Mouse (Mus musculus) midbrain, embryonic 12.5 days (tissue): Measurements from ENCODE around the gene Gm18596. TPM values are rescaled to one million over a fixed set of nuclear protein-coding genes. Genes with fewer than 3 reads are reported as not detected.
"Not testable (repeated sequence)": the region's sequence is repeated elsewhere in the genome, so short reads cannot be mapped to it uniquely, and the experiment has no call there.

ENCODE experiments used
- ATAC-seq: fragments of 200-750 bp; cut with Nextera tagmentation; 2 replicates; pipeline ENCODE4 v1.8.0; 2017; ENCODE audit warnings: low read depth, moderate TSS enrichment, moderate library complexity; ENCODE audit not compliant: low FRiP score
- H3K27ac ChIP-seq: fragments of 300-500 bp; sonication (generic); replicated peaks from 2 replicates; pipeline ENCODE4 v1.5.1; 2016; ENCODE audit warnings: mild to moderate bottlenecking
- H3K27me3 ChIP-seq: fragments of 300-500 bp; sonication (generic); 2 replicates; pipeline ENCODE4 v1.6.1; 2016; ENCODE audit warnings: mild to moderate bottlenecking
- H3K36me3 ChIP-seq: fragments of 300-500 bp; sonication (generic); 2 replicates; pipeline ENCODE4 v1.6.1; 2016
- H3K4me1 ChIP-seq: fragments of 300-500 bp; sonication (generic); 2 replicates; pipeline ENCODE4 v1.6.1; 2016
- H3K4me2 ChIP-seq: fragments of 300-500 bp; sonication (generic); replicated peaks from 2 replicates; pipeline ENCODE4 v1.6.1; 2016; ENCODE audit warnings: mild to moderate bottlenecking, moderate library complexity
- H3K4me3 ChIP-seq: fragments of 300-500 bp; sonication (generic); 2 replicates; pipeline ENCODE4 v1.5.1; 2016; ENCODE audit warnings: mild to moderate bottlenecking
- H3K9ac ChIP-seq: fragments of 300-500 bp; sonication (generic); replicated peaks from 2 replicates; pipeline ENCODE4 v1.6.1; 2016; ENCODE audit warnings: mild to moderate bottlenecking, moderate library complexity
- H3K9me3 ChIP-seq: fragments of 300-500 bp; sonication (generic); 2 replicates; pipeline ENCODE4 v1.6.1; 2016; ENCODE audit warnings: mild to moderate bottlenecking
- WGBS: fragments of 180-500 bp; shearing (Covaris S2); methylation state at CpG from one replicate; pipeline ENCODE4 v1.1.7; 2016; 5-methylcytosine and 5-hydroxymethylcytosine counted together
- polyA plus RNA-seq: library from polyadenylated mRNA; unstranded; fragments of >200 nt; fragmentation: Nextera tagmentation; extraction: Ambion mirVana; gene quantifications from 2 replicates; pipeline ENCODE4 v1.2.1, GENCODE M21; 2016

The Gm18596 gene
- polyA plus RNA-seq, result not detected in 2 replicates

- H3K4me1 ChIP-seq, H3K9ac ChIP-seq, H3K4me2 ChIP-seq, H3K27me3 ChIP-seq, ATAC-seq, H3K4me3 ChIP-seq, H3K9me3 ChIP-seq, H3K36me3 ChIP-seq: not testable (repeated sequence)
- peak within 1 kb of the TSS; percentile 25; the same call in 1 of the 2 replicates for H3K27ac ChIP-seq
- 52% methylated on average over 4 of the region's 5 CpGs for WGBS
Observed at GRCm38 (mm10) chr10:77741924-77742688, at the start of gene Gm18596. Gm18596 (minus strand) TSS chr10:77742638.

GRCm38 (mm10) chr10:77788621-77789020 lies 46.2 kb upstream of the Gm18596 start:
- no peak overlapping the region for H3K4me3 ChIP-seq
- no peak overlapping the region for H3K27ac ChIP-seq
- no peaks in the 10 kb centered on the region for H3K9me3 ChIP-seq
- H3K4me2 ChIP-seq, result no peak overlapping the region
- ATAC-seq, result no peak
- no peak overlapping the region for H3K9ac ChIP-seq
- WGBS, result 82% methylated on average over 2 of the region's 2 CpGs
- no peaks in the 10 kb centered on the region for H3K36me3 ChIP-seq
- H3K4me1 ChIP-seq, result no peaks in the 10 kb centered on the region
- no peaks in the 10 kb centered on the region for H3K27me3 ChIP-seq

GRCm38 (mm10) chr10:77787876-77788275 lies 45.4 kb upstream of the Gm18596 start, which contains the start of gene Gm7137:
Gm7137 (minus strand) TSS chr10:77788200.
- not testable (repeated sequence) for H3K4me3 ChIP-seq

GRCm38 (mm10) chr10:77783396-77783795 lies 41.0 kb upstream of the Gm18596 start:
- WGBS, result 87% methylated on average over 3 of the region's 3 CpGs

More at GRCm38 (mm10) chr10:77787876-77788275, 45.4 kb upstream of the Gm18596 start, which contains the start of gene Gm7137:
- H3K4me1 ChIP-seq, H3K36me3 ChIP-seq, H3K27ac ChIP-seq, H3K9ac ChIP-seq, ATAC-seq, H3K9me3 ChIP-seq, H3K27me3 ChIP-seq, H3K4me2 ChIP-seq: not testable (repeated sequence)
- 63% methylated on average over 1 of the region's 1 CpGs for WGBS

GRCm38 (mm10) chr10:77782442-77782841 lies 40.0 kb upstream of the Gm18596 start, which contains the start of gene Gm3250:
Gm3250 (minus strand) TSS chr10:77782542.
- H3K9ac ChIP-seq, ATAC-seq, H3K27me3 ChIP-seq, H3K4me3 ChIP-seq, H3K27ac ChIP-seq, H3K36me3 ChIP-seq, H3K4me2 ChIP-seq, H3K9me3 ChIP-seq, H3K4me1 ChIP-seq: not testable (repeated sequence)
- 38% methylated on average over 1 of the region's 1 CpGs for WGBS

More at GRCm38 (mm10) chr10:77783396-77783795, 41.0 kb upstream of the Gm18596 start:
- H3K27me3 ChIP-seq, H3K9me3 ChIP-seq, H3K9ac ChIP-seq, ATAC-seq, H3K36me3 ChIP-seq, H3K4me3 ChIP-seq, H3K4me2 ChIP-seq, H3K4me1 ChIP-seq, H3K27ac ChIP-seq: not testable (repeated sequence)

GRCm38 (mm10) chr10:77776844-77777243 lies 34.4 kb upstream of the Gm18596 start, which contains the start of gene Gm7138:
Gm7138 (minus strand) TSS chr10:77776944.
- not testable (repeated sequence) for H3K27me3 ChIP-seq, H3K4me2 ChIP-seq, H3K9me3 ChIP-seq, H3K36me3 ChIP-seq, ATAC-seq, H3K4me3 ChIP-seq, H3K27ac ChIP-seq, H3K4me1 ChIP-seq, H3K9ac ChIP-seq
- WGBS, result 71% methylated on average over 1 of the region's 1 CpGs

- not testable (repeated sequence) for H3K36me3 ChIP-seq, H3K27me3 ChIP-seq, H3K4me2 ChIP-seq, H3K4me1 ChIP-seq, H3K9me3 ChIP-seq, H3K27ac ChIP-seq, H3K4me3 ChIP-seq, H3K9ac ChIP-seq, ATAC-seq
- WGBS, result 86% methylated on average over 2 of the region's 3 CpGs
Observed at GRCm38 (mm10) chr10:77772142-77772541, 29.7 kb upstream of the Gm18596 start.

GRCm38 (mm10) chr10:77771225-77771624 lies 28.8 kb upstream of the Gm18596 start, which contains the start of gene Gm3238:
Gm3238 (minus strand) TSS chr10:77771325.
- H3K27me3 ChIP-seq, H3K9me3 ChIP-seq, H3K4me2 ChIP-seq, H3K9ac ChIP-seq, H3K4me1 ChIP-seq, ATAC-seq, H3K27ac ChIP-seq, H3K4me3 ChIP-seq, H3K36me3 ChIP-seq: not testable (repeated sequence)
- WGBS, result 100% methylated on average over 1 of the region's 1 CpGs

GRCm38 (mm10) chr10:77769727-77770126 lies 27.3 kb upstream of the Gm18596 start:
- H3K4me1 ChIP-seq, result no peaks in the 10 kb centered on the region
- H3K27ac ChIP-seq, result no peak overlapping the region
- WGBS, result 97% methylated on average over 1 of the region's 1 CpGs
- H3K36me3 ChIP-seq, result no peaks in the 10 kb centered on the region
- H3K4me2 ChIP-seq, result no peak overlapping the region
- H3K4me3 ChIP-seq, result no peak overlapping the region
- H3K9ac ChIP-seq, result no peak overlapping the region
- H3K27me3 ChIP-seq, result no peaks in the 10 kb centered on the region
- ATAC-seq, result no peak
- no peaks in the 10 kb centered on the region for H3K9me3 ChIP-seq

- H3K4me3 ChIP-seq, H3K27me3 ChIP-seq, H3K27ac ChIP-seq, H3K9ac ChIP-seq, H3K36me3 ChIP-seq, ATAC-seq, H3K9me3 ChIP-seq, H3K4me1 ChIP-seq, H3K4me2 ChIP-seq: not testable (repeated sequence)
- WGBS, result no CpG with 5 or more reads among the region's 1 CpGs
Observed at GRCm38 (mm10) chr10:77759582-77759981, 17.1 kb upstream of the Gm18596 start, which contains the start of gene Gm3233. Gm3233 (minus strand) TSS chr10:77759682.

GRCm38 (mm10) chr10:77753448-77753847 lies 11.0 kb upstream of the Gm18596 start:
- Histone ChIP-seq H3K4me3 (no peak overlapping the region), H3K27me3 (no peaks in the 10 kb centered on the region)
- ATAC-seq, result no peak

GRCm38 (mm10) chr10:77752312-77752711 lies 9.9 kb upstream of the Gm18596 start:
- not testable (repeated sequence) for H3K36me3 ChIP-seq, H3K27me3 ChIP-seq

More at GRCm38 (mm10) chr10:77753448-77753847, 11.0 kb upstream of the Gm18596 start:
- H3K9me3 ChIP-seq, result no peaks in the 10 kb centered on the region
- H3K27ac ChIP-seq, result no peak overlapping the region
- no peak overlapping the region for H3K4me2 ChIP-seq
- no peak overlapping the region for H3K9ac ChIP-seq
- H3K4me1 ChIP-seq, result no peaks in the 10 kb centered on the region
- H3K36me3 ChIP-seq, result no peaks in the 10 kb centered on the region

More at GRCm38 (mm10) chr10:77752312-77752711, 9.9 kb upstream of the Gm18596 start:
- not testable (repeated sequence) for H3K4me1 ChIP-seq, H3K27ac ChIP-seq, H3K4me3 ChIP-seq, H3K9ac ChIP-seq, H3K9me3 ChIP-seq, H3K4me2 ChIP-seq, ATAC-seq
- 65% methylated on average over 3 of the region's 3 CpGs for WGBS
